Mouse (Mus musculus) liver, embryonic 14.5 days (tissue): ENCODE results near the gene Creb5.

Source experiments
- CTCF ChIP-seq: IDR thresholded peaks from 2 replicates; pipeline ENCODE4 v1.5.1; 2016; ENCODE audit warnings: antibody characterized with exemption, low read depth, control low read depth
- EP300 ChIP-seq: IDR thresholded peaks from 2 replicates; pipeline ENCODE4 v1.6.1; 2016; ENCODE audit warnings: antibody characterized with exemption, low read depth

DNA sequence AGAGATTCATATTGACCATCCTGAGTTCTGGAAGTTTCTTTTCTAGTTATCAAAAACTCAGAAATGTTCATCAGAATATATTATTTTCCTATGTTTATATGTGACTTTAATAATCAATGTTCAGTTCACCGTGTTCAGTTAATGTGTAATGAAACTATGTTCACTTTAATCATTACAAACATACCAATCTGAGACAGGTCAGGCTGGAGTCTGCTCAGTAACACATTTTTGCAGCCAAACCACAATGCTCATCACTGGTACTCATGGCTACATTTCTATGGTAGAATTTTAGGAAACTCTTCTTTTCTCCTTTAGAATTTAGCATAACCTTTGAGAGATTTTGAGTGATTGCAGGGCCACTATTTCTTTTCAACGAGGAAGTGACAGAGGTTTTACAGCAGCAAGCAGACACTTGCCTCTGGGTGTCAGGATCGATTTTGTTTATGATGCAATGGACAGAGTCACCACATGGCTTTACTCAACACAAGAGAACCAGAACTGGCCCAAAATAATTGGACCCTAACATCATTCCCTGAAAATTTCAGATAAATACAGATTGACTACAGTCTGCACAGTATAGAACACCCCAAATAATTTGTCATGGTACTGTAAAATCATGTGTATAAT, 87.4 kb downstream of the Creb5 start:
- no peak for TF ChIP-seq CTCF
- TF ChIP-seq EP300: no peak
